Mouse (Mus musculus) CD8-positive naive resting alpha-beta T cell, adult 57 days (primary cell): ENCODE results near the gene Tyrobp. TPM values are rescaled to one million over a fixed set of nuclear protein-coding genes. Genes with fewer than 3 reads are reported as not detected.

Experiments used
- total RNA-seq: library from RNA; stranded (reverse); gene quantifications from one replicate; pipeline ENCODE4 v1.2.4, GENCODE M21; 2023

Gene Tyrobp
- 21.2 TPM for total RNA-seq

GRCm38 (mm10) chr7:30413596-30413995 is at the start of gene Tyrobp:
TSS of gene Tyrobp (plus strand) at chr7:30413760.

GRCm38 (mm10) chr7:30419561-30420499 is 6.3 kb downstream of the Tyrobp start, which contains the start of gene Hcst:
TSS of gene Hcst (minus strand) at chr7:30419854.

GRCm38 (mm10) chr7:30421175-30421889 is 7.8 kb downstream of the Tyrobp start, which contains the start of gene Nfkbid:
TSS of gene Nfkbid (plus strand) at chr7:30421732.

GRCm38 (mm10) chr7:30444971-30445751 is 31.6 kb downstream of the Tyrobp start, which contains the start of gene Aplp1:
TSS of gene Aplp1 (minus strand) at chr7:30445535.

GRCm38 (mm10) chr7:30457629-30458330 is 44.2 kb downstream of the Tyrobp start, which contains the start of the genes Kirrel2 and Nphs1:
TSS of gene Kirrel2 (minus strand) at chr7:30457690.
TSS of gene Nphs1 (plus strand) at chr7:30458315.

Other genes starting within 250 kb of the Tyrobp start
- gene Zfp146, start 244.0 kb upstream of the Tyrobp start, total RNA-seq, result 41.8 TPM
- not detected for gene Cox7a1, start 229.6 kb upstream of the Tyrobp start, total RNA-seq
- 114 TPM for gene Capns1, start 214.9 kb upstream of the Tyrobp start, total RNA-seq
- gene Polr2i, start 181.8 kb upstream of the Tyrobp start, total RNA-seq, result 27.1 TPM
- gene Tbcb, start 181.5 kb upstream of the Tyrobp start, total RNA-seq, result 22.8 TPM
- gene Ovol3, start 178.0 kb upstream of the Tyrobp start, total RNA-seq, result not detected
- gene Thap8, start 133.7 kb upstream of the Tyrobp start, total RNA-seq, result 1.4 TPM
- gene Wdr62, start 133.3 kb upstream of the Tyrobp start, total RNA-seq, result 5.0 TPM
- gene Clip3, start 122.0 kb upstream of the Tyrobp start, total RNA-seq, result not detected
- 39.5 TPM for gene Alkbh6, start 105.0 kb upstream of the Tyrobp start, total RNA-seq
- 4.1 TPM for gene Syne4, start 99.0 kb upstream of the Tyrobp start, total RNA-seq
- 2.1 TPM for gene E130208F15Rik, start 92.0 kb upstream of the Tyrobp start, total RNA-seq
- gene Sdhaf1, start 89.9 kb upstream of the Tyrobp start, total RNA-seq, result 6.2 TPM
- gene Lrfn3, start 51.0 kb upstream of the Tyrobp start, total RNA-seq, result not detected
- gene Hcst, start 6.1 kb downstream of the Tyrobp start, total RNA-seq, result 181 TPM
- 60.6 TPM for gene Nfkbid, start 8.0 kb downstream of the Tyrobp start, total RNA-seq
- gene Aplp1, start 31.8 kb downstream of the Tyrobp start, total RNA-seq, result 0.37 TPM
- gene Kirrel2, start 43.9 kb downstream of the Tyrobp start, total RNA-seq, result not detected
- gene Nphs1, start 44.6 kb downstream of the Tyrobp start, total RNA-seq, result not detected
- not detected for gene Prodh2, start 79.9 kb downstream of the Tyrobp start, total RNA-seq
- 7.0 TPM for gene Arhgap33, start 121.3 kb downstream of the Tyrobp start, total RNA-seq
- 4.1 TPM for gene Hspb6, start 138.4 kb downstream of the Tyrobp start, total RNA-seq
- 11.5 TPM for gene Proser3, start 138.5 kb downstream of the Tyrobp start, total RNA-seq
- gene Lin37, start 146.1 kb downstream of the Tyrobp start, total RNA-seq, result 39.9 TPM
- 77.5 TPM for gene U2af1l4, start 149.5 kb downstream of the Tyrobp start, total RNA-seq
- gene Gm49396, start 149.6 kb downstream of the Tyrobp start, total RNA-seq, result 30.1 TPM
- gene Psenen, start 149.9 kb downstream of the Tyrobp start, total RNA-seq, result 104 TPM
- gene Igflr1, start 151.7 kb downstream of the Tyrobp start, total RNA-seq, result 48.2 TPM
- 106 TPM for gene Kmt2b, start 175.0 kb downstream of the Tyrobp start, total RNA-seq
- not detected for gene Zbtb32, start 185.1 kb downstream of the Tyrobp start, total RNA-seq
- 0.49 TPM for gene Upk1a, start 199.1 kb downstream of the Tyrobp start, total RNA-seq
- gene Cox6b1, start 212.4 kb downstream of the Tyrobp start, total RNA-seq, result 185 TPM
- not detected for gene Etv2, start 222.1 kb downstream of the Tyrobp start, total RNA-seq
- 91.5 TPM for gene Rbm42, start 236.6 kb downstream of the Tyrobp start, total RNA-seq